Mouse (Mus musculus): ENCODE measurements around the gene Rptor. TPM values are rescaled to one million over a fixed set of nuclear protein-coding genes. Genes with fewer than 3 reads are reported as not detected.

The Rptor gene
- 12.3 and 13.2 TPM in 2 replicates for polyA plus RNA-seq (2014; fragmentation: Nextera tagmentation; extraction: Ambion mirVana)

DNA sequence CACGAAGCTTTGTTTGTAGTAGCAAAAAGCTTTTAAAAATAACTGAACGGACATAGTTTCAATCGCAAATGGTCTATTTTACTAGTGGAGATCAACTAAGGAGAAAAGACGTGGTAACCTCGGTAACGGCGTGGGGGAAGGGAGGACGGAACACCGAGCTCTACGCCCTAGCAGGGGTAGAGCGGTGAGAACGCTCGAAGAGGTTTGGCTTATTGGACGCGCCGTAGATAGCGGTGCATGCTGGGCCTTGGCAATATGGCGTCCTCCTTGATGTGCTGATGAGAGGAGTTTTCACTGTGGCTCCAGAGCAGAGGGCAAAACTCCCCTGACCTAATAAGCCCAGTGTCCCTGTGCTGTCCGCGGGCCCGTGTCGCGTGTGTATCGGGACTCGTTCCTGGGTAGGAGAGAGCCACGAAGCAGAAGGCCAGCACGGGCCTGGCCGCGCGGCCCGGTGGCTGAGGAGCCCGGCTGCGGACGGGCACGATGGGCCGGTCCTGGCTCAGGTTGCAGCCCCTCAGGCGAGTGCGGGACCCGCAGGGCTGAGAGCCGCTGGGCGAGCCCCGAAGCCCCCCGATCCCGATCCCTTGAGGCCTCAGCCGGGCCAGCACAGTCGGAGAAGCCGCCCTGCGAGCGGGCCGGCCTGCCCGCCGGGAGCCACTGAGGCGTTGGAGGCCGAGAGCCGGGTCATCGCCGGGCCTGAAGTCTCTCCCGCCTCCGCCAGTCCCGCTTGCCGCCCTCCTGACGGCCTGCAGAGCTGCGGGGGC, at the start of gene Rptor:
Gene Rptor (plus strand): TSS at position 143 of the 764 bp plus-strand sequence.
- Histone ChIP-seq H3K27ac (peak within 1 kb of the TSS; percentile 86), H3K9ac (peak within 1 kb of the TSS; percentile 90), H3K27me3 (ENCODE audit: control insufficient read depth, insufficient read depth, low read length) (no peaks in the 10 kb centered on the region), H3K4me2 (replicated peaks) (peak within 1 kb of the TSS; percentile 69), H3K4me3 (replicated peaks; ENCODE audit: low read length) (peak within 1 kb of the TSS; percentile 94), H3K4me1 (replicated peaks; ENCODE audit: control insufficient read depth, insufficient read depth, low read length) (peaks cover 11% of the 10 kb centered on the region), H3K36me3 (replicated peaks; ENCODE audit: control insufficient read depth, insufficient read depth) (no peaks in the 10 kb centered on the region), H3K9me3 (ENCODE audit: control insufficient read depth, low read length) (no peaks in the 10 kb centered on the region)
- peak; percentile 97 for ATAC-seq (ENCODE audit: low FRiP score)
- 2% methylated on average over 56 of the region's 63 CpGs for WGBS
- peak; percentile 99 for DNase-seq (ENCODE audit: low spot score)

DNA sequence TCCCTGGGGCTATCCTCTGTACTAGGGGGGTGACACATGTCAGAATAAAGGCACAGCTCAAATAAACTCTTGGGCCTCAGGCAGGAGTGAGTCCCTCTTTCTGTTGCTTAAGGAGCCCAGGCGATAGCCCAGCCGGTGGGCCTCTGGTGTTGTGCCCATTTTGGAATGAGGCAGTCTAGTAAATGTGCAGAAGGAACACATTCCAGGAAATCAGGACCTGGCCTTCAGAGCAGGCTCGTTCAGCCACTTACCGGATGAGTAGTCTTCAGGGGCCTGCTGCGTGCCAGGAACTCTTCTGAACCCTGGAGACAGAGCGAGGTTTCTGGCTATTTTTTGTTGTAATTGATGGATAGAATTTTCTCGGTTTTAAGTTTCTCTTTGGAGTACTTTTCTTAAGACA, 48.0 kb upstream of the Rptor start:
- ATAC-seq (ENCODE audit: low FRiP score) (no peak), DNase-seq (ENCODE audit: low spot score) (no peak)
- no peaks in the 10 kb centered on the region for H3K36me3 ChIP-seq (replicated peaks; ENCODE audit: control insufficient read depth, insufficient read depth)
- no peak overlapping the region for H3K4me2 ChIP-seq (replicated peaks)
- no peaks in the 10 kb centered on the region for H3K9me3 ChIP-seq (ENCODE audit: control insufficient read depth, low read length)
- WGBS = 80% methylated on average over 7 of the region's 7 CpGs
- no peak overlapping the region for H3K4me3 ChIP-seq (replicated peaks; ENCODE audit: low read length)
- peaks cover 10% of the 10 kb centered on the region; the same call in 1 of the 2 replicates for H3K27me3 ChIP-seq (ENCODE audit: control insufficient read depth, insufficient read depth, low read length)
- H3K9ac ChIP-seq = no peak overlapping the region
- H3K27ac ChIP-seq = no peak overlapping the region
- peaks cover 31% of the 10 kb centered on the region for H3K4me1 ChIP-seq (replicated peaks; ENCODE audit: control insufficient read depth, insufficient read depth, low read length)

DNA sequence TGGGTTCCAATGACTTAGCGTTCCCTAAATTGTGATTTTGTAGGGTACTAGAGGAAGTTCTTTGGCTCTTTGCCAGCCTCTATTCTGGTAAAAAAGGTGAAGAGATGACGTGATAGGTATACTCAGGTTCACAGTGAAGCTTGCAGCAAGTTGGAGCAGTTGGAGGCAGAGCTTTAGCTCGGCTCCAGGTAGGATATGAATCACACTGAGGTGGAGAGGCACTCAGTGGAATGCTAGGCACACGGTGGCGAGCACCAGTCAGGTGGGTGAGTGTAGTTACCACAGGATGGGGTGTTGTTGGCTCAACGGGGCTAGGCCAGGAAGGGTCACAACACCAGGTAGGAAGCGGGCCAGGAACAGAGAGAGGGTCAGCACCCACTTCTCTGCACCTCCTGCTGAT, 47.5 kb upstream of the Rptor start:
- H3K27me3 ChIP-seq (ENCODE audit: control insufficient read depth, insufficient read depth, low read length) = peaks cover 5% of the 10 kb centered on the region; the same call in 1 of the 2 replicates
- ATAC-seq (ENCODE audit: low FRiP score) (no peak), DNase-seq (ENCODE audit: low spot score) (no peak)
- no peak overlapping the region for H3K4me2 ChIP-seq (replicated peaks)
- 90% methylated on average over 7 of the region's 7 CpGs for WGBS
- no peaks in the 10 kb centered on the region for H3K9me3 ChIP-seq (ENCODE audit: control insufficient read depth, low read length)
- H3K36me3 ChIP-seq (replicated peaks; ENCODE audit: control insufficient read depth, insufficient read depth) = no peaks in the 10 kb centered on the region
- H3K9ac ChIP-seq = no peak overlapping the region
- H3K4me1 ChIP-seq (replicated peaks; ENCODE audit: control insufficient read depth, insufficient read depth, low read length) = peaks cover 31% of the 10 kb centered on the region
- no peak overlapping the region for H3K27ac ChIP-seq
- no peak overlapping the region for H3K4me3 ChIP-seq (replicated peaks; ENCODE audit: low read length)

DNA sequence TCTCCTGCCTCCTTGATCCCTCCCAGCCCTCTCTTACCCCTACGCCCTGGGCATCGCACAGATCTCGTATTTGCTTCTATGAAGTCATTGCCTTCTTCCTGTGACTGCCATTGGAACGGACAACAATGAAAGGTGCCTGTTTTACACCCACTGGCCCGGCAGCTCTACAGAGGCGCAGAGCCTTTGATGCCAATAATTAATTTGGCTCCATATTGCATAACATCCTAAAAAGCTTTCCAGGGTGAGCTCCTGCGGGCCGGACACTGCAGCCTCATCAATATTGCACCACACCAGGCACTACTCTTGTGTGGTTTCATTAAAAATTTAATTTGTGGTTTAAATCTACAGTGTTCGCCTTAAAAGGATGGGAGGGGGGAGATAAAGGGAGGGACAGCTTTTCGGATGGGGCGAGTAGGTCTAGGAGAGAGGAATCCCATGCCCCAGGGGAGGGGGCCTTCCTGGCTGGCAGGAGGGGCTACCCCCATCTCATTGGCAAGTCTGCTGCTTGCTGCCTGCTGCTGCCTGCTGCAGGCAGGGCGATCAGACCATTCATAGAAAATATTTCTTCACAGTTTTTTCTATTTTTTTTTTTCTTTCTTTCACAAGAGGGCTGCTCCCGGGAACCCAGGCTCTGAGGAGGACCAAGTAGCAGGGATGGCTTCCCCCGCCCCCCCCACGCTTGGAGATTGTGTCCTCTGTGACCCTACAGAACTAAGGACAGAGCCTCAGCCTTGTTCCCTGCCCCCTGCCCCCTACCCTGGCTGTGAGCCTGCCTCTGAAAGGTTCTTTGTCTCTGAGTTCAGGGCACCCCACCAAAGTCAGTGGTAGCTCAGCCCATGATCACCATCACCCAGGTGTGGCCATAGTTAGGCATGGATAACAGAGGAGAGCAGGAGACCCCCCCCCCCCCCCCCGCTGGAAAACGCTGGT, 44.5 kb upstream of the Rptor start:
- Histone ChIP-seq H3K27me3 (ENCODE audit: control insufficient read depth, insufficient read depth, low read length) (peaks cover 4% of the 10 kb centered on the region; the same call in 1 of the 2 replicates), H3K9ac (peak overlapping the region; percentile 45), H3K4me3 (replicated peaks; ENCODE audit: low read length) (no peak overlapping the region), H3K4me2 (replicated peaks) (peak overlapping the region; percentile 22), H3K4me1 (replicated peaks; ENCODE audit: control insufficient read depth, insufficient read depth, low read length) (peaks cover 26% of the 10 kb centered on the region), H3K9me3 (ENCODE audit: control insufficient read depth, low read length) (no peaks in the 10 kb centered on the region), H3K36me3 (replicated peaks; ENCODE audit: control insufficient read depth, insufficient read depth) (no peaks in the 10 kb centered on the region), H3K27ac (peak overlapping the region; percentile 91)
- DNase-seq (ENCODE audit: low spot score) (no peak), ATAC-seq (ENCODE audit: low FRiP score) (peak; percentile 41; the same call in 1 of the 2 replicates)
- WGBS = 11% methylated on average over 15 of the region's 17 CpGs

DNA sequence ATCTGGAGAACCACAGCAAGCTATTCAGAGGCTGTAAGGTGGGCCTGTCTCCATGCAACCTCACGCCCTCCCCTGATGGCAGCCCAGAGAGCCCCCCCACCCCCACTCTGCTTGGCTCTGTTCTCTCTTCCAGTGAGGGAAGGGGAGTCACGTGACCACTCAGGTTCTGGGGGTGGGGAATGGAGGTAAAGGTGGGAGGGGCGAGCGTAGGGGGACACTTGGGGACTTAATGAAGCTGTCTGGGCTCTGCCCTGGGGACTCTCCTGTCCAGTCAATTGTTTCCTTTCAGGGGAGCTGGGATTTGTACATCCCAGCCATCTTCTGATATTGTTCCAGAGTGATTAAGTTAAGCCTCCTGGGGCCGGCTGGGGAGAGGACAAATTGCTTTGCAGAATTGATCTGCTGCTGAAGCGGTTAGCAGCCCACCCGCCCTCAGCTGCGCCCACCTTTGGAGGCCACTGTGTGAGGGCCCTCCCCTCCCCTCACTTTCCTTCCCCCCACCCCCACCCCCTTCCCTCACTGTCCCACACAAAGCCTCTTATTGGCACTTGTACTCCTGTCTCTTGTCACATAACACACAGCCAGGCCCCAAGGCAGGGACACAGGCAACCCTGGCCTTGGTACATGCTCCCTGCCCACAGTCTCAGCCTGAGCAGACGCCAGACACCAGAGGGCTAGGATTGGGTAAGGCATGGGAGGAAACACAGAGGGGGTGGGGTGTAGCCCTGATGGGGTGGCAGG, 43.7 kb upstream of the Rptor start:
- peak; percentile 64 for ATAC-seq (ENCODE audit: low FRiP score)
- peak; percentile 54 for DNase-seq (ENCODE audit: low spot score)

DNA sequence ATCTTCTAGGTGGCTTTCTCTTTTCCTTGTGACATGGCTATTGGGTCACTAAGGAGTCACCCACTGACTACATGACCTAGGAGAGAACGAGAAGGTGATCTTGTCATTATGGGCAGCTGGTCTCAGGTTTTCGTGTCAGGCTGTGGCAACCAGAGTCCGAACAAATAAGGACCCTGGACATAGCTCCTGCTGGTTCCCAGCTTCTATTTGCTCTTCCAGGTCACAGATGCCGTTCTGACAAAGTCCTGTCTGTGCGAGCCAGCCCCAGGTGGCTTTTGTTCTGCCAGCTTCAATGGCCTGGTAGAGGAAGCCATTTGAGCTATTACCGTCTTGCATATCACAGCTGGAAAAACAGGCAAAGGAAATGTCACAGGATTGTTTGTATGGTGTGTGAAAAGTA, 40.4 kb upstream of the Rptor start:
- Histone ChIP-seq H3K36me3 (replicated peaks; ENCODE audit: control insufficient read depth, insufficient read depth) (no peaks in the 10 kb centered on the region), H3K9me3 (ENCODE audit: control insufficient read depth, low read length) (no peaks in the 10 kb centered on the region), H3K27ac (no peak overlapping the region), H3K4me3 (replicated peaks; ENCODE audit: low read length) (no peak overlapping the region), H3K9ac (no peak overlapping the region), H3K4me2 (replicated peaks) (no peak overlapping the region), H3K27me3 (ENCODE audit: control insufficient read depth, insufficient read depth, low read length) (0 out of 2 replicates have a peak, but pooled peaks cover 4% of the 10 kb centered on the region), H3K4me1 (replicated peaks; ENCODE audit: control insufficient read depth, insufficient read depth, low read length) (peaks cover 40% of the 10 kb centered on the region)
- WGBS = 26% methylated on average over 6 of the region's 6 CpGs
- ATAC-seq (ENCODE audit: low FRiP score) (no peak), DNase-seq (ENCODE audit: low spot score) (no peak)

More for the DNA sequence above, 43.7 kb upstream of the Rptor start:
- Histone ChIP-seq H3K27me3 (ENCODE audit: control insufficient read depth, insufficient read depth, low read length) (peaks cover 1% of the 10 kb centered on the region; the same call in 1 of the 2 replicates), H3K4me3 (replicated peaks; ENCODE audit: low read length) (no peak overlapping the region), H3K9ac (peak overlapping the region; percentile 45), H3K36me3 (replicated peaks; ENCODE audit: control insufficient read depth, insufficient read depth) (no peaks in the 10 kb centered on the region), H3K9me3 (ENCODE audit: control insufficient read depth, low read length) (no peaks in the 10 kb centered on the region), H3K4me1 (replicated peaks; ENCODE audit: control insufficient read depth, insufficient read depth, low read length) (peaks cover 26% of the 10 kb centered on the region), H3K4me2 (replicated peaks) (peak overlapping the region; percentile 22), H3K27ac (peak overlapping the region; percentile 91)
- 11% methylated on average over 8 of the region's 9 CpGs for WGBS

DNA sequence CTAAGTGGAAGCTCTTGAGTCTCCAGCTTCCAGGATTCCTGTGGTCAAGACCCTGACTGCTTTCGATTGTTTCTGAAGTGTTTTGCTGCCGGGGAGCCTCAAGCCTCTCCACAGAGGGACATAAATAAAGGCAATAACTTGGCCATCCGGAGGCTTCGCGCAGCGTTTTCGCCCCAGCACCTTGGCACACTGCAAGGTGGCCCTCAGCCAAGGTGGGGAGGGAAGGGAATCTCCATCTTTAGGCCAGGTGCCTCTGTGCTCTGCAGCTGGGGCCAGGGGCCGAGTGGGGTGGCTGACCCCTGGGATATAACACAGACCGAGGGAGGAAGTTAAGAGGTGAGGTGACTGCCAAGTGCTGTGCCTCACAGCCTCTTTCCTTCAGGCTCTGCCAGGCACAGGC, 39.5 kb upstream of the Rptor start:
- WGBS = 65% methylated on average over 9 of the region's 9 CpGs
- H3K27me3 ChIP-seq (ENCODE audit: control insufficient read depth, insufficient read depth, low read length) = 0 out of 2 replicates have a peak, but pooled peaks cover 4% of the 10 kb centered on the region
- H3K27ac ChIP-seq = no peak overlapping the region
- peaks cover 31% of the 10 kb centered on the region for H3K4me1 ChIP-seq (replicated peaks; ENCODE audit: control insufficient read depth, insufficient read depth, low read length)
- no peak overlapping the region for H3K9ac ChIP-seq
- H3K4me2 ChIP-seq (replicated peaks) = no peak overlapping the region
- DNase-seq (ENCODE audit: low spot score) = no peak
- no peak overlapping the region for H3K4me3 ChIP-seq (replicated peaks; ENCODE audit: low read length)
- no peaks in the 10 kb centered on the region for H3K9me3 ChIP-seq (ENCODE audit: control insufficient read depth, low read length)
- ATAC-seq (ENCODE audit: low FRiP score) = no peak
- no peaks in the 10 kb centered on the region for H3K36me3 ChIP-seq (replicated peaks; ENCODE audit: control insufficient read depth, insufficient read depth)

DNA sequence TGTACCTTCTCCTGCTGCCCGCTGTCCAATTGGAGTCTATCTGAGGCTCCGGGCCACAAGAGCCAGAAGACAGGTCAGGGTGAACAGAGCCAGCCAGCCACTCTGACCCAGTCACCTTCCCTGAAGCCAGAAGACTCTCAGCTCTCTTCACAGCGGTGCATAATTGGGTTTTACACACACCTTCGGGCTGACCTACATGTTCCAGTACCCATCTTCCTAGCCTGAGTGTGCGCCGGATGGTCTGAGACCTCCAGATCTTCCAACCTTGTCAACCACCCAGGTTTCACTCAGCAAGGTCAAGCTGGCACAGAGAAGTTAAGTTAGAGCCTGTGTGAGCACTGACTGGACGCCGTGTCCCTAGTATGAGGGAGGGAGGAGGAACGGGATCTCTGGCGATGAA, 38.3 kb upstream of the Rptor start:
- H3K27ac ChIP-seq = no peak overlapping the region

More for the DNA sequence above, 38.3 kb upstream of the Rptor start:
- Histone ChIP-seq H3K36me3 (replicated peaks; ENCODE audit: control insufficient read depth, insufficient read depth) (no peaks in the 10 kb centered on the region), H3K27me3 (ENCODE audit: control insufficient read depth, insufficient read depth, low read length) (0 out of 2 replicates have a peak, but pooled peaks cover 4% of the 10 kb centered on the region), H3K9me3 (ENCODE audit: control insufficient read depth, low read length) (no peaks in the 10 kb centered on the region), H3K4me1 (replicated peaks; ENCODE audit: control insufficient read depth, insufficient read depth, low read length) (peaks cover 19% of the 10 kb centered on the region), H3K9ac (no peak overlapping the region), H3K4me2 (replicated peaks) (no peak overlapping the region), H3K4me3 (replicated peaks; ENCODE audit: low read length) (no peak overlapping the region)
- no peak for ATAC-seq (ENCODE audit: low FRiP score)
- 90% methylated on average over 10 of the region's 10 CpGs for WGBS
- no peak for DNase-seq (ENCODE audit: low spot score)
